Mouse (Mus musculus): ENCODE measurements at regions not wholly inside any gene's neighbourhood (a gene's known extent, or its start where the extent isn't known, plus 50 kb on each side); places are given as distances from the start of the nearest gene placed in this dataset.
A peak's percentile ranks its signal among the peaks of the same experiment; 100 is the strongest.
"Not testable (repeated sequence)": the region's sequence is repeated elsewhere in the genome, so short reads cannot be mapped to it uniquely, and the experiment has no call there.

DNA sequence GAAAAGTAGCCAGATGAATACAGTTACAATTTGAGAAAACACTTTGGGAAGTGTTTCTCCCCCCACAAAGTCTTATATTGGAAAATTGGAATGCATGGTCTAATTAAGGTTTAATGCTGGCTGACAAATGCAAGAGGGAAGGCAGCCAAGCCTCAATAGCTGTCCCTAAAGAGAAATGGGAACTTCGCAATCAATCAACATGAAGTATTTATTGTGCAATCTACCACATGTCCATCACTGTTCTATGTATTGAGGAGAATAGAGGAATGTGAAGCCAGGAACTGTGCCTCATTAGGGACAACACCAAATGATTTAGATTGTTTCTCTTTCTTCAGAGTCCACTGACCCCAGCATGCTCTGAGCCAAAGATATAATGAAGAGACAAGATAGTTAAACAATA is 715.7 kb upstream of the Slc8a1 start:
- no peak for TF ChIP-seq CTCF (IDR thresholded peaks at IDR 0.05; ENCODE audit: low read depth)
- DNase-seq: peak; percentile 49

GRCm38 (mm10) chr17:82439105-82439504 is 700.9 kb upstream of the Slc8a1 start:
- no peak overlapping the region for H3K4me2 ChIP-seq
- DNase-seq (no peak), ATAC-seq (ENCODE audit: insufficient read depth) (no peak)
- WGBS: 60% methylated on average over 3 of the region's 3 CpGs
- no peak for TF ChIP-seq CTCF (IDR thresholded peaks at IDR 0.05; ENCODE audit: low read depth)
- no peaks in the 10 kb centered on the region for H3K9me3 ChIP-seq (ENCODE audit: low read depth, low read length)
- no peaks in the 10 kb centered on the region for H3K27me3 ChIP-seq (ENCODE audit: insufficient read depth, low read length)
- H3K9ac ChIP-seq: no peak overlapping the region
- no peaks in the 10 kb centered on the region for H3K4me1 ChIP-seq (ENCODE audit: insufficient read depth)
- no peaks in the 10 kb centered on the region for H3K36me3 ChIP-seq (ENCODE audit: insufficient read depth)
- no peak overlapping the region for H3K4me3 ChIP-seq (ENCODE audit: low read depth, low read length)
- no peak overlapping the region for H3K27ac ChIP-seq (ENCODE audit: low read depth)

More for the DNA sequence above, 715.7 kb upstream of the Slc8a1 start:
- 78% methylated on average over 1 of the region's 1 CpGs for WGBS
- ATAC-seq (ENCODE audit: insufficient read depth): no peak
- Histone ChIP-seq H3K9ac (no peak overlapping the region), H3K4me3 (ENCODE audit: low read depth, low read length) (no peak overlapping the region), H3K4me1 (ENCODE audit: insufficient read depth) (no peaks in the 10 kb centered on the region), H3K4me2 (no peak overlapping the region), H3K27ac (ENCODE audit: low read depth) (no peak overlapping the region), H3K36me3 (ENCODE audit: insufficient read depth) (no peaks in the 10 kb centered on the region), H3K9me3 (ENCODE audit: low read depth, low read length) (no peaks in the 10 kb centered on the region), H3K27me3 (ENCODE audit: insufficient read depth, low read length) (no peaks in the 10 kb centered on the region)

- Histone ChIP-seq H3K4me3 (ENCODE audit: low read depth, low read length) (no peak overlapping the region), H3K9me3 (ENCODE audit: low read depth, low read length) (no peaks in the 10 kb centered on the region), H3K4me1 (ENCODE audit: insufficient read depth) (no peaks in the 10 kb centered on the region), H3K36me3 (ENCODE audit: insufficient read depth) (no peaks in the 10 kb centered on the region), H3K9ac (no peak overlapping the region), H3K27ac (ENCODE audit: low read depth) (no peak overlapping the region), H3K4me2 (no peak overlapping the region), H3K27me3 (ENCODE audit: insufficient read depth, low read length) (no peaks in the 10 kb centered on the region)
- TF ChIP-seq CTCF (IDR thresholded peaks at IDR 0.05; ENCODE audit: low read depth): no peak
- DNase-seq (no peak), ATAC-seq (ENCODE audit: insufficient read depth) (no peak)
- WGBS: 72% methylated on average over 3 of the region's 3 CpGs
Observed at GRCm38 (mm10) chr17:82437206-82437605, 699.0 kb upstream of the Slc8a1 start.

- no peak for TF ChIP-seq CTCF (IDR thresholded peaks at IDR 0.05; ENCODE audit: low read depth)
- H3K4me1 ChIP-seq (ENCODE audit: insufficient read depth): no peaks in the 10 kb centered on the region
- H3K36me3 ChIP-seq (ENCODE audit: insufficient read depth): no peaks in the 10 kb centered on the region
- DNase-seq: no peak
- ATAC-seq (ENCODE audit: insufficient read depth): peak; percentile 44; the same call in 1 of the 2 replicates
- no peak overlapping the region for H3K4me2 ChIP-seq
- H3K27ac ChIP-seq (ENCODE audit: low read depth): no peak overlapping the region
- H3K4me3 ChIP-seq (ENCODE audit: low read depth, low read length): no peak overlapping the region
- no peaks in the 10 kb centered on the region for H3K9me3 ChIP-seq (ENCODE audit: low read depth, low read length)
- no peak overlapping the region for H3K9ac ChIP-seq
- WGBS: 13% methylated on average over 3 of the region's 3 CpGs
- H3K27me3 ChIP-seq (ENCODE audit: insufficient read depth, low read length): no peaks in the 10 kb centered on the region
Observed at GRCm38 (mm10) chr17:82432678-82433077, 694.5 kb upstream of the Slc8a1 start.

GRCm38 (mm10) chr17:82408296-82408695 is 670.1 kb upstream of the Slc8a1 start:
- no peaks in the 10 kb centered on the region for H3K27me3 ChIP-seq (ENCODE audit: insufficient read depth, low read length)
- H3K27ac ChIP-seq (ENCODE audit: low read depth): no peak overlapping the region
- TF ChIP-seq CTCF (IDR thresholded peaks at IDR 0.05; ENCODE audit: low read depth): no peak
- ATAC-seq (ENCODE audit: insufficient read depth) (no peak), DNase-seq (no peak)
- no peak overlapping the region for H3K4me3 ChIP-seq (ENCODE audit: low read depth, low read length)
- no peaks in the 10 kb centered on the region for H3K4me1 ChIP-seq (ENCODE audit: insufficient read depth)
- H3K36me3 ChIP-seq (ENCODE audit: insufficient read depth): no peaks in the 10 kb centered on the region
- WGBS: 91% methylated on average over 2 of the region's 2 CpGs
- H3K4me2 ChIP-seq: no peak overlapping the region
- no peaks in the 10 kb centered on the region for H3K9me3 ChIP-seq (ENCODE audit: low read depth, low read length)
- H3K9ac ChIP-seq: no peak overlapping the region

GRCm38 (mm10) chr17:82399328-82399727 is 661.2 kb upstream of the Slc8a1 start:
- no peak for DNase-seq
- Histone ChIP-seq H3K4me1 (ENCODE audit: insufficient read depth) (no peaks in the 10 kb centered on the region), H3K9me3 (ENCODE audit: low read depth, low read length) (no peaks in the 10 kb centered on the region), H3K27ac (ENCODE audit: low read depth) (no peak overlapping the region), H3K9ac (no peak overlapping the region), H3K36me3 (ENCODE audit: insufficient read depth) (no peaks in the 10 kb centered on the region), H3K4me3 (ENCODE audit: low read depth, low read length) (no peak overlapping the region), H3K4me2 (no peak overlapping the region), H3K27me3 (ENCODE audit: insufficient read depth, low read length) (no peaks in the 10 kb centered on the region)
- no peak for ATAC-seq (ENCODE audit: insufficient read depth)
- no peak for TF ChIP-seq CTCF (IDR thresholded peaks at IDR 0.05; ENCODE audit: low read depth)
- 83% methylated on average over 1 of the region's 1 CpGs for whole genome bisulfite sequencing

DNA sequence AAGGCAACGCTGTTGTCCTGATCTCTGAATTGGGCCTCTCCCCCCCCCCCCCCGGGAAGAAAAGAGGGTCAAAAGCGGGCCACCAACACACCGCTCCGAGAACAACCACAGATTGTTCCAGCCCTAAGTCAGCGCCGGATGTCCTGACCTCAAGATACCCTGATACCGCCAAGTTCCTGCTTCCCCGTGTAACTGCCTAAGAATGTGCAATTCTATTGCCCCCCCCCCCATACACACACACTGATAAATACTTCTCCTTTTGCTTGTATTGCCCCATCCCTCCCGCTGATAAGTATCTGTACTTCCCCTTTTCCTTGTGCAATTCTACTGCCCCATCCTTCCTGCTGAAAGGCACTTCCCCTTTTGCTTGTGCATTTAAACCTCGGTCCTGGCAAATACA is 641.2 kb upstream of the Slc8a1 start:
- not testable (repeated sequence) for DNase-seq; H3K4me1 ChIP-seq (ENCODE audit: insufficient read depth); H3K27me3 ChIP-seq (ENCODE audit: insufficient read depth, low read length); H3K9ac ChIP-seq; H3K4me3 ChIP-seq (ENCODE audit: low read depth, low read length); H3K9me3 ChIP-seq (ENCODE audit: low read depth, low read length); ATAC-seq (ENCODE audit: insufficient read depth); H3K36me3 ChIP-seq (ENCODE audit: insufficient read depth); H3K27ac ChIP-seq (ENCODE audit: low read depth); H3K4me2 ChIP-seq
- 72% methylated on average over 4 of the region's 11 CpGs for WGBS

- TF ChIP-seq CTCF (IDR thresholded peaks at IDR 0.05; ENCODE audit: low read depth): no peak
- H3K27me3 ChIP-seq (ENCODE audit: insufficient read depth, low read length): no peaks in the 10 kb centered on the region
- H3K4me1 ChIP-seq (ENCODE audit: insufficient read depth): no peaks in the 10 kb centered on the region
- H3K9ac ChIP-seq: no peak overlapping the region
- H3K4me2 ChIP-seq: no peak overlapping the region
- H3K27ac ChIP-seq (ENCODE audit: low read depth): no peak overlapping the region
- H3K4me3 ChIP-seq (ENCODE audit: low read depth, low read length): no peak overlapping the region
- DNase-seq: no peak
- H3K9me3 ChIP-seq (ENCODE audit: low read depth, low read length): no peaks in the 10 kb centered on the region
- H3K36me3 ChIP-seq (ENCODE audit: insufficient read depth): no peaks in the 10 kb centered on the region
- 92% methylated on average over 2 of the region's 2 CpGs for WGBS
- ATAC-seq (ENCODE audit: insufficient read depth): no peak
Observed at GRCm38 (mm10) chr17:82378248-82378820, 640.2 kb upstream of the Slc8a1 start.
